8 mouse cellular contexts compared by ENCODE assay signal in the genomic region with DNA sequence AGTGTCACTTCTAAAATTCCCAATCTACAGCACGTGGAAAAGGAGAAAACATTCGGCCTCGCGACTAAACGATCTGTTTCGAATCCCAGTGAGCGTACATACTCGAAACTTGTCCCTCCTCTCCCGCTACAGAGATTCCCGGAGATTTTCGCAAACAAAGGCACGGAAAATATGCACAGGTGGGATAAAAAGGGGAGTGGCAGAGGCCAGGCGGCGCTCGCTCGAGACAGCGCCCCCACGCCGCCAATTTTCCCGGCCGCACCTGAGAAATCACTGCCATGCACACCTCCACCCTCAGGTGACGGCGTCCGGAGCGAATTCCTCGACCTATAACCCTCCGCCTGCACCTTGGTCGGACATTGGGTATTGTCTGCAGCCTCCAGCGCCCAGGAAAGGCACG. TPM values are rescaled to one million over a fixed set of nuclear protein-coding genes. Genes with fewer than 3 reads are reported as not detected.
DNase-seq lines count a peak whose midpoint lies in the region; ATAC-seq and TF ChIP-seq lines count a peak whose summit lies in the region.

No protein-coding gene starts in this region.

- no peak for TF ChIP-seq EP300 in heart, postnatal 0 days (IDR thresholded peaks at IDR 0.05; ENCODE audit: low read depth)

- no peaks in the 10 kb centered on the region for H3K9me3 ChIP-seq in heart, postnatal 0 days (replicated peaks; ENCODE audit: control insufficient read depth, low read length)

- no peaks in the 10 kb centered on the region for H3K36me3 ChIP-seq in heart, postnatal 0 days (replicated peaks; ENCODE audit: control insufficient read depth, insufficient read depth, low read length)
- H3K36me3 ChIP-seq in splenic B cell, adult 2 months (ENCODE audit: control insufficient read depth, insufficient read depth, low read length, poor library complexity, severe bottlenecking): no peaks in the 10 kb centered on the region

- H3K9ac ChIP-seq in heart, postnatal 0 days (replicated peaks; ENCODE audit: low read depth, low read length): peak overlapping the region; percentile 96

- ATAC-seq in heart, postnatal 0 days (ENCODE audit: insufficient read depth, low read depth): no peak

- under 1% methylated on average over 30 of the region's 30 CpGs for WGBS in heart, postnatal 0 days

- 0 out of 2 replicates have a peak, but pooled peaks cover 12% of the 10 kb centered on the region for H3K4me1 ChIP-seq in heart, postnatal 0 days (ENCODE audit: control insufficient read depth, insufficient read depth)

- no peaks in the 10 kb centered on the region for H3K27me3 ChIP-seq in heart, postnatal 0 days (ENCODE audit: control insufficient read depth, insufficient read depth, low read length)
- H3K27me3 ChIP-seq in splenic B cell, adult 2 months (ENCODE audit: control insufficient read depth, insufficient read depth, low read length, poor library complexity, severe bottlenecking): no peaks in the 10 kb centered on the region

- 0 out of 2 replicates have a peak, but pooled peaks have one; percentile 15 for TF ChIP-seq CTCF in heart, postnatal 0 days (IDR thresholded peaks at IDR 0.05; ENCODE audit: low read depth)

- H3K4me3 ChIP-seq in heart, postnatal 0 days (ENCODE audit: low read depth, low read length): peak overlapping the region; percentile 95

- no peak overlapping the region for H3K27ac ChIP-seq in heart, postnatal 0 days (ENCODE audit: low read depth)

- peak overlapping the region; percentile 98 for H3K4me2 ChIP-seq in heart, postnatal 0 days (ENCODE audit: low read depth, low read length)

- DNase-seq in right cerebral cortex, adult 18-20 months: peak; percentile 32
- DNase-seq in right cerebral cortex, postnatal 36 days (ENCODE audit: low spot score in 2 of 2): no peak
- DNase-seq in cerebellum, postnatal 25 days: peak; percentile 51 to 67
- DNase-seq in heart, postnatal 0 days (ENCODE audit: low spot score): no peak
- peak; percentile 72 to 86 for DNase-seq in kidney, postnatal 36 days
- DNase-seq in lung, postnatal 4 days: peak; percentile 68 to 82
- DNase-seq in splenic B cell, adult 2 months (ENCODE audit: low read depth, low spot score): peak; percentile 19
- no peak for DNase-seq in layer of hippocampus, adult 18-20 months (ENCODE audit: low spot score in 2 of 2)

RNA-seq across cellular contexts. Expression of a gene that starts 1.1 kb away (rescaled TPM):
- 11.2 and 11.9 TPM in 2 replicates for total RNA-seq in heart, postnatal 0 days (2014; rRNA removed; ENCODE audit: low replicate concordance)
- polyA plus RNA-seq in heart, postnatal 0 days (2015; fragmentation: Nextera tagmentation; extraction: Ambion mirVana): 16.8 and 18.0 TPM in 2 replicates
- total RNA-seq in layer of hippocampus, adult 18-20 months (2021): 10 to 100 TPM; 24.9 to 26.4 TPM

Comparison
In these comparisons a context has a peak if more than half of its experiments do, and no peak if none do; other contexts are left out.
1. DNase-seq: peak in right cerebral cortex, adult 18-20 months (single experiment), cerebellum, postnatal 25 days (2 of 2), kidney, postnatal 36 days (2 of 2), lung, postnatal 4 days (2 of 2) and splenic B cell, adult 2 months (single experiment); none in right cerebral cortex, postnatal 36 days (0 of 2), heart, postnatal 0 days (single experiment) and layer of hippocampus, adult 18-20 months (0 of 2).